Comparison of ENCODE assay signal across 8 mouse cellular contexts in genomic region chr2:91948151-91948509, GRCm38 (mm10). TPM values are rescaled to one million over a fixed set of nuclear protein-coding genes. Genes with fewer than 3 reads are reported as not detected.
A peak's percentile ranks its signal among the peaks of the same experiment; 100 is the strongest.
DNase-seq lines count a peak whose midpoint lies in the region; ATAC-seq and TF ChIP-seq lines count a peak whose summit lies in the region.
"Had no signal": no experiment of that assay in that cellular context is flagged by ENCODE, and none has a peak within 500 bp of the region (broad histone marks: within the 10 kb centered on the region; RNA-seq: fewer than 3 reads in every experiment).

No protein-coding gene starts in this region.

- no peak for TF ChIP-seq POLR2A in CH12.LX (IDR thresholded peaks at IDR 0.05; ENCODE audit: low read depth, low read length)
- no peak for TF ChIP-seq POLR2A in lung, adult 2 months (IDR thresholded peaks at IDR 0.05; ENCODE audit: borderline replicate concordance, extremely low read depth, low read depth, low read length)

- dilution Hi-C loops in CH12.LX (cut with MboI; ENCODE audit: extremely low pct_ligation_motif_present, extremely low pct_unique_long_range_greater_than_20kb, low sequenced_read_pairs), result no loop called here

- in situ Hi-C loops in CH12.LX (cut with MboI; ENCODE audit: low pct_ligation_motif_present, low pct_unique_long_range_greater_than_20kb, low sequenced_read_pairs), result no loop called here

- H3K4me1 ChIP-seq in CH12.LX (ENCODE audit: control insufficient read depth in 1 of 2, insufficient read depth in 2 of 2), result peaks cover 32 to 75% of the 10 kb centered on the region in 2 experiments
- H3K4me1 ChIP-seq in heart, embryonic 16.5 days (ENCODE audit: control insufficient read depth, insufficient read depth, low read length), result peaks cover 61% of the 10 kb centered on the region
- H3K4me1 ChIP-seq in lung, adult 2 months (ENCODE audit: control insufficient read depth, insufficient read depth, low read length), result peaks cover 54% of the 10 kb centered on the region

- peak overlapping the region; percentile 3; the same call in 1 of the 2 replicates for H3K27ac ChIP-seq in CH12.LX (ENCODE audit: insufficient read depth, low read depth)
- H3K27ac ChIP-seq in heart, embryonic 16.5 days (ENCODE audit: low read length), result peak overlapping the region; percentile 37

- H3K36me3 ChIP-seq in CH12.LX (replicated peaks in 1 of 2; ENCODE audit: control insufficient read depth in 1 of 2, insufficient read depth in 1 of 2, low read length in 1 of 2), result peaks cover 11 to 46% of the 10 kb centered on the region in 2 experiments
- peaks cover 4% of the 10 kb centered on the region for H3K36me3 ChIP-seq in heart, embryonic 16.5 days (ENCODE audit: control insufficient read depth, insufficient read depth)

- H3K9me3 ChIP-seq in CH12.LX (replicated peaks; ENCODE audit: low read length), result no peaks in the 10 kb centered on the region
- H3K9me3 ChIP-seq in heart, embryonic 16.5 days (replicated peaks; ENCODE audit: control insufficient read depth, low read length), result no peaks in the 10 kb centered on the region

- no peak for TF ChIP-seq RAD21 in CH12.LX (IDR thresholded peaks at IDR 0.05; ENCODE audit: low read depth, low read length)

- no peak for TF ChIP-seq EP300 in CH12.LX (IDR thresholded peaks at IDR 0.05; ENCODE audit: low read length)

- H3K4me3 ChIP-seq in CH12.LX (replicated peaks in 1 of 3; ENCODE audit: low read depth in 2 of 3, low read length in 2 of 3, poor library complexity in 1 of 3), result peak overlapping the region in 2 of 3 experiments; percentile 16 to 17
- peak overlapping the region; percentile 8 for H3K4me3 ChIP-seq in heart, embryonic 16.5 days (ENCODE audit: low read length)
- peak overlapping the region; percentile 2 for H3K4me3 ChIP-seq in lung, adult 2 months (replicated peaks; ENCODE audit: extremely low read depth, low read depth, low read length)

- no peak overlapping the region for H3K9ac ChIP-seq in CH12.LX (ENCODE audit: insufficient read depth, low read depth)
- peak overlapping the region; percentile 61 for H3K9ac ChIP-seq in heart, embryonic 16.5 days (ENCODE audit: low read length)

- TF ChIP-seq CTCF in CH12.LX (conservative IDR thresholded peaks at IDR 0.05 in 1 of 2, IDR thresholded peaks at IDR 0.05 in 1 of 2; ENCODE audit: low read depth in 2 of 2, low read length in 2 of 2), result no peak
- TF ChIP-seq CTCF in lung, adult 2 months (IDR thresholded peaks at IDR 0.05; ENCODE audit: insufficient read depth, low read length), result no peak

- H3K4me2 ChIP-seq in CH12.LX (ENCODE audit: insufficient read depth, low read depth, poor library complexity, severe bottlenecking), result no peak overlapping the region; the same call in 1 of the 2 replicates
- H3K4me2 ChIP-seq in heart, embryonic 16.5 days (ENCODE audit: low read depth, low read length), result peak overlapping the region; percentile 81

- 64% methylated on average over 6 of the region's 6 CpGs for WGBS in heart, embryonic 16.5 days
- WGBS in lung, adult 2 months, result 48% methylated on average over 6 of the region's 6 CpGs

- no peak for ATAC-seq in heart, embryonic 16.5 days (replicated peaks; ENCODE audit: extremely low read depth, insufficient read depth, low FRiP score)

- H3K27me3 ChIP-seq in CH12.LX (replicated peaks), result no peaks in the 10 kb centered on the region
- H3K27me3 ChIP-seq in heart, embryonic 16.5 days (ENCODE audit: control insufficient read depth, insufficient read depth, low read length), result no peaks in the 10 kb centered on the region

- DNase-seq in 416B (ENCODE audit: low read depth) (peak; percentile 83), CH12.LX (ENCODE audit: extremely low read depth) (no peak)
- no peak for DNase-seq in lung, adult 2 months
- DNase-seq in adrenal gland, adult 8-10 months, result no peak
- DNase-seq in urinary bladder, postnatal 10 days (ENCODE audit: low spot score), result no peak
- DNase-seq in cerebellum, adult 9-10 months, result no peak

- peaks cover 16% of the 10 kb centered on the region for H3K79me2 ChIP-seq in CH12.LX (replicated peaks; ENCODE audit: control insufficient read depth, extremely low read depth, insufficient read depth, poor library complexity, severe bottlenecking)

TF ChIP-seq in CH12.LX, 34 proteins besides CTCF, POLR2A, EP300 and RAD21:
- TF ChIP-seq TCF12 (IDR thresholded peaks at IDR 0.05; ENCODE audit: low read depth, low read length) (no peak), USF2 (conservative IDR thresholded peaks at IDR 0.05; ENCODE audit: low read depth, low read length) (no peak), NELFE (IDR thresholded peaks at IDR 0.05; ENCODE audit: low read depth, low read length) (no peak), ETS1 (conservative IDR thresholded peaks at IDR 0.05; ENCODE audit: low read depth, low read length) (no peak), ZC3H11A (IDR thresholded peaks at IDR 0.05; ENCODE audit: low read depth, low read length) (no peak), JUND (conservative IDR thresholded peaks at IDR 0.05; ENCODE audit: low read depth, low read length) (no peak), MXI1 (IDR thresholded peaks at IDR 0.05; ENCODE audit: low read depth, low read length) (no peak), MEF2A (IDR thresholded peaks at IDR 0.05; ENCODE audit: borderline replicate concordance, low read depth, low read length) (no peak), MYC (IDR thresholded peaks at IDR 0.05; ENCODE audit: low read depth, low read length) (no peak), HCFC1 (IDR thresholded peaks at IDR 0.05; ENCODE audit: low read depth, low read length) (no peak), MAZ (IDR thresholded peaks at IDR 0.05; ENCODE audit: low read depth, low read length) (no peak), GABPA (IDR thresholded peaks at IDR 0.05; ENCODE audit: insufficient replicate concordance, low read depth, low read length) (no peak), NRF1 (IDR thresholded peaks at IDR 0.05; ENCODE audit: low read depth, low read length) (no peak), CHD2 (IDR thresholded peaks at IDR 0.05; ENCODE audit: low read length) (no peak)

RNA-seq across cellular contexts. Expression of gene Gm9821, which starts 2.6 kb away (rescaled TPM):
- 0.25 TPM in 2 replicates for total RNA-seq in CH12.LX (2012; rRNA removed)
- total RNA-seq in CH12.LX (2014; rRNA removed), result not detected in 2 replicates
- 3.8 TPM in 2 replicates for polyA plus RNA-seq in CH12.LX (2012; ENCODE audit: insufficient read length, low read depth)
- polyA plus RNA-seq in heart, embryonic 16.5 days (2015; fragmentation: Nextera tagmentation; extraction: Ambion mirVana), result 2.1 and 2.7 TPM in 2 replicates
- polyA plus RNA-seq in lung, adult 2 months (2012; rRNA removed), result not detected in 2 replicates
- not detected for total RNA-seq in adrenal gland, adult 8-10 months (2022)
- polyA plus RNA-seq: brain, embryonic 14.5 days had no signal

RNA-seq across cellular contexts. Expression of gene Mdk, which starts 16.0 kb away (rescaled TPM):
- total RNA-seq in CH12.LX (2012; rRNA removed) (0.25 and 0.38 TPM in 2 replicates), CH12.LX (2014; rRNA removed) (0.34 TPM in 1 of 2 replicates, not detected in the other)
- polyA plus RNA-seq in CH12.LX (2012; ENCODE audit: insufficient read length, low read depth), result 2.4 and 3.1 TPM in 2 replicates
- 211 and 253 TPM in 2 replicates for polyA plus RNA-seq in heart, embryonic 16.5 days (2015; fragmentation: Nextera tagmentation; extraction: Ambion mirVana)
- polyA plus RNA-seq in lung, adult 2 months (2012; rRNA removed), result 10.0 and 10.1 TPM in 2 replicates
- total RNA-seq in adrenal gland, adult 8-10 months (2022), result 10 to 100 TPM in 2 of 4 experiments, 1 to 10 TPM in 2; 7.7 to 13.1 (median 9.1) TPM

RNA-seq across cellular contexts. Expression of gene Chrm4, which starts 21.1 kb away (rescaled TPM):
- 13.9 and 15.1 TPM in 2 replicates for total RNA-seq in CH12.LX (2012; rRNA removed)
- 9.2 and 10.0 TPM in 2 replicates for total RNA-seq in CH12.LX (2014; rRNA removed)
- 10.4 and 14.4 TPM in 2 replicates for polyA plus RNA-seq in CH12.LX (2012; ENCODE audit: insufficient read length, low read depth)
- polyA plus RNA-seq in heart, embryonic 16.5 days (2015; fragmentation: Nextera tagmentation; extraction: Ambion mirVana), result not detected in 2 replicates
- 0.10 and 0.13 TPM in 2 replicates for polyA plus RNA-seq in lung, adult 2 months (2012; rRNA removed)
- 1 to 10 TPM; 1.0 to 4.2 (median 2.6) TPM for total RNA-seq in adrenal gland, adult 8-10 months (2022)

RNA-seq across cellular contexts. Expression of gene Dgkz, which starts 27.5 kb away (rescaled TPM):
- total RNA-seq in CH12.LX (2012; rRNA removed) (50.3 and 50.4 TPM in 2 replicates), CH12.LX (2014; rRNA removed) (32.3 and 38.6 TPM in 2 replicates)
- 53.9 and 60.2 TPM in 2 replicates for polyA plus RNA-seq in CH12.LX (2012; ENCODE audit: insufficient read length, low read depth)
- polyA plus RNA-seq in heart, embryonic 16.5 days (2015; fragmentation: Nextera tagmentation; extraction: Ambion mirVana), result 43.1 and 46.8 TPM in 2 replicates
- 252 and 308 TPM in 2 replicates for polyA plus RNA-seq in lung, adult 2 months (2012; rRNA removed)
- total RNA-seq in adrenal gland, adult 8-10 months (2022), result 10 to 100 TPM; 47.7 to 87.4 (median 66.3) TPM

Comparison
In these comparisons a context has a peak if more than half of its experiments do, and no peak if none do; other contexts are left out.
1. RNA of gene Mdk, which starts 16.0 kb away (polyA plus RNA-seq): 211 to 253 TPM in heart, embryonic 16.5 days; 10.0 to 10.1 TPM in lung, adult 2 months and 2.4 to 3.1 TPM in CH12.LX; every median in the first group is over 10 times any median in the second.
2. RNA of gene Chrm4, which starts 21.1 kb away (polyA plus RNA-seq): 10.4 to 14.4 TPM in CH12.LX; 0.10 to 0.13 TPM in lung, adult 2 months and not detected in heart, embryonic 16.5 days; every median in the first group is over 10 times any median in the second.
3. Peak in every context shown above with its lines, with median percentiles within 50 percentile points of each other: H3K4me3 ChIP-seq.